Mouse (Mus musculus) granulocyte monocyte progenitor cell, adult 5-6 weeks (primary cell): ENCODE measurements at regions not wholly inside any gene's neighbourhood (a gene's known extent, or its start where the extent isn't known, plus 50 kb on each side); places are given as distances from the start of the nearest gene placed in this dataset.

ENCODE experiments used
- ATAC-seq: replicated peaks from 2 replicates; pipeline ENCODE4 v1.8.0; 2016; ENCODE audit warnings: mild to moderate bottlenecking, moderate TSS enrichment, inconsistent platforms; ENCODE audit not compliant: poor library complexity, severe bottlenecking

DNA sequence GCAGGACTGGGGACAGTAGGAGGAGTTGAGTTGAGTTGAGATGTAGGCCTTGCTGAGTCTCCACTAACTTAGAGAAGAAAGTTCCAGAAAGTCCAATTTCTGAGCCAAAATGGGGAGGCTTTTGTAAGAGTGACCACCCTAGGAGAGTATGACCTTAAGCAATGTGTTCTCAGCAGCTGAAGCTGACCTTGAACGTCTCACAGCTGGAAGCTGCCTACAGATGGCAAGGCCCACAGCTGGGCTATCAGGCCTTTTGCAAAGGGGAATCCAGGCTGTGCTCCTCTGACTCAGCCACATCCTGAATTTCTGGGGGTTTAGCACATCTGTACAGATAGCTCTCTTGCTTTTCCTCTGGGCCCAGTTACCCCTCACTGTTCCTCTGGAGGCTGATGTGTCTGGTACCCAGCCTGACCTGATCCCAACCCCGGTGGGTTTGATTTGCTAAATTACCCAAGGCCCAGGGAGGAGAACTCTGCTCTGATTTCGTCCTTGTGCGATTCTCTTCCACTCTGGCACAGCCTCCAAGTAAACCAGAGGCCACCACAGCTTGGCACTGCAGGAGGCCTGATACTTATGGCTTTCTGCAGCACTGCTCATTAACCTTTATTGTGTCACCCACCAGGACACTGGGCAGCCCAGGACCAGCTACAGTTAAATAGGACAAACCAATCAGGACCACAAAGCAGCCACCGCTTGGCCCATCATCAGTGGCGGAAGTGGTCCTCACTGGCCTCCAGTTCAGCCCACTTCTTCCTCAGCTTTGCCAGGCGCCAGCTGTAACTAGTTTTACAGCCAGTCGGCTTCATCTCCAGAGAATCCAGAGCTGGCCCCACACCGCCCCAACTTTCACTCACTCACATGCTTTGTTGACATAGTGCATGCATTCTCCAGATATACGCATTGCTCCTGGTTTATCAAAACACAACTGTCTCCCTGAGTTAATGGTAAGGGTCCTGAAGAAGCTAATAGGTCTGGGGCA, 276.1 kb downstream of the Bcor start:
- ATAC-seq = no peak

DNA sequence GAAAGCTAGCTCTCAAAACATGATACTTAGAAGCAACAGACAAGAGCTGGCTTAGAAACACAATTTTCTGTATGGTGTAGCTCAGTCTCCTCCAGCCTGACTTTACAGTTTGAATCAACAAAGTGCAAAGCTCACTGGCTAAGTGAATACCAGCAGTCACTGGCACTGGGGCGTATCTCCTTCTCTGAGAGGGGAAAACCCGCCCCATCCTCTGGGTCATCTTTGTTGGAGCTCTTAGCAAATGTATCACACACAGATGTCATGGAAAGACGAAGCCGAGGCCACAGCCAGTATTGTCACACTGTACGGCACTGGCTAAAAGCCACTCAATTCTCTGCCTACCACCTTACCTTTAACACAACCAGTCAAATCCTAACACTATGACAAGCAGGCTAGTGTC, 267.8 kb downstream of the Bcor start:
- ATAC-seq = no peak

DNA sequence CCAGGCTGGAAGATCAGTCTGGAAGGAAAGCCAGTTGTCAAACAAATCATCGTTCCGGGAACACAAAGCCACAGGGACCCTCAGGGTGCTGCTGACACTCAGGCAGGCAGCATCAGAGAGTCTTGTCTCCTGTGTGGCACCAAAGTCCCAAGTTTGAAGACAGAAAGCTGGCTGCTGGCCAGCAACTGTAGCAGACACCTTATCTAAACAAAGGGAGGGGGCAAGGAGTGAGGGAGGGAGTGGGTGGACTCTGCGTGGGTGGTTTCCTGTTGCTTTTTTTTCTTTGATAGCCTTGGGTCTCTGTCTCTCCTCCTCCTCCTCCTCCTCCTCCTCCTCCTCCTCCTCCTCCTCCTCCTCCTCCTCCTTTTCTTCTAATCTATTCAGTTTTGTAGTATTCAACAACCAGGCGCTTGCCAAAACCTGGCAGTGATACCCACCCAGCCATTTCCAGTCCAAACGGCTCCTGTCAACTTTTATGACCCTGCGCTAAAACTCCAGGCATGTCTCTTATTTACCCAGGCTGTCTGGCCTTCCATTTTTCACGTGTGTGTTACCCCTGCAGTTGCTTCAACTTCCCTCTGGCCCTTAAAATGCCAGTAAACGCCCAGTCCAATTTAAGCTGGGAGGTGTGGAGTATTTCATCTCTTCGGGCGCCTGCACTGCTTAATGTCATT, 266.4 kb downstream of the Bcor start:
- ATAC-seq = no peak

DNA sequence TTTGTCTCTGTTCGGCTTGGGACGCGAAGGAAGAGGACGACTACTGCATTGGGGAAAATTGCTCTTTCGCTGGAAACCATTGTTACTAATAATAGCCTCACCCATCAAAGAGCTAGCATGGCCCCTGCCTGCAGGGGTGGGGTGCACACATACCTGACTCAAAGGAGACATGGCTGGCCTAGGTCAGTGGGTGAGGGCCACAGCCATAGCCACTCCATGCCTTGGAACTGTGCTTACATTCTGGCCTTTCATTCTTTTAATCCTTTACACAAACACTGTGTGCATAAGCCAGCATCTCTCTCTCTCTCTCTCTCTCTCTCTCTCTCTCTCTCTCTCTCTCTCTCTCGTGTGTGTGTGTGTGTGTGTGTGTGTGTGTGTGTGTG, 265.9 kb downstream of the Bcor start:
- ATAC-seq = no peak

DNA sequence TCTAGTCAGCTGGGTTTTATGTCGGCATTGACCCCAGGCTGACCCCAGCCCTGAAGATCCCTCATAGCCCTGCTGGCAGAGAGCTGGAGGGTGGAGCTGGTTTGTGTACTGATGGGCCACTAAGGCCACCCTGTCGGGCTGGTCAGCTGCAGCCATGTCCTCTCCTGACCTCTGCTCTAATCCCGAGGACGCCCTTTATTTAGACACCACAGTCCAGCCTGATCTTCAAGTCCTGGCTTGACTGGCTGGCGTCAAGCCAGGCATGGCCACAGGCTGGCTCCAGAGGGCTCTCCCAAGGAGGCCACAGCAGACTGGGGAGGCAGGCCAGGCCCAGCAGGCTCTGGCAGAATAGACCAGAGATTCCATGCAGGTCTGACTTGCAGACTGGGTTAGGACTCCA, 264.8 kb downstream of the Bcor start:
- ATAC-seq = no peak

DNA sequence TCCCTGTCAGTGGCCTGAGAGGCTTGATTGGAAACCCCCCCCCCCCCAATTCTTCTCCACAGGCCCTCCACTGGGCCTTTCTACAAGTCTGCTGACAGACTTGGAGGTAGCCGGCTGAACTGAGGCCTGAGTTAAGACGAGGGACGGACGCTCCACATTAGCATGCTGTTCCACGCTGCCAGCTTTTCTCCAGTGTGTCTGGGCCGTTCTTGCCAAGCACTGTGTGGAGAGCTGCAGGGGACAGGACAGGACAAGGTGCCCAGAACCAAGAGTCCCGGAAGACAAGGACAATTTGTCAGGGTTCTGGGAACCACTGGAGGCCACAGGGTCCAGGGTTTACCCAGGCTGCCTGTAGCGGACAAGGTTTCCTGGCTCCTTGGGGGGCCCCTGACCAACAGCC, 261.9 kb downstream of the Bcor start:
- ATAC-seq = no peak

DNA sequence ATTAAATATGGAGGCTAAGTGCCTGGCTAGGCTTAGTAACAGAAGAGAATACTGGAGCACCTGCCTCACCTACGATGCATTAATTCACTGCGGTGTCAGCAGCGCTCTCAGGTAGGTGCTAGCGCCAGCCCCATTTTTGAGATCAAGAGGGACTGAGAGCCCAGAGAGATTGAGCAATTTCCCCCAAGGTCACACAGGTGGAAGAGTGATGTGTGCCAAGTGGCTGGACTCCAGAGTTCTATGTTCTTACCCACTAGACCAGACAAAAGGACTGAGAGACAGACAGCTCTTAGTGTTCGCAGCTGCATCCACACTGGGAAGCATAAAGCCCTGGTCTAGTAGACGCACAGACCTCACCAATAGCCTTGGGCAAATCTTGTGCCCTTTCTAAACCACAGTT, 261.1 kb downstream of the Bcor start:
- ATAC-seq = no peak

DNA sequence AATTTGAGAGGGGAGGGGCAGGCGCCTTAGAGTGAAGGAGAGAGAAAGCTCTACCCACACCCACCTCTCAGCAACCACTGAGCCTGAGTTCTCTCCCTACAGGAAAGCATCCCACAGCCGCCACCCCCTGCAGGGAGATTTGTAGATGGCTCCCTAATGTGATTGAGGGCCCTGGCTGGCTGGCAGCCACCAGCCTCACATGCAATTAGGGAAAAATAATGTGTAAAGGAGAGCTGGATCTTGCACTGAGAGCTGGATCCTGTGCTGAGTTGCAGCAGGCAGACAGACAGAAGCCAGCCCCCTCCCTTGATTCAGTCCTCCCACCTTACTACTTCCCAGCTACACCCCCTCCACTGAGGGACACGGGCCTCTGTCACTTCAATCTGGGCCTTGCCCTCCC, 260.2 kb downstream of the Bcor start:
- no peak for ATAC-seq

DNA sequence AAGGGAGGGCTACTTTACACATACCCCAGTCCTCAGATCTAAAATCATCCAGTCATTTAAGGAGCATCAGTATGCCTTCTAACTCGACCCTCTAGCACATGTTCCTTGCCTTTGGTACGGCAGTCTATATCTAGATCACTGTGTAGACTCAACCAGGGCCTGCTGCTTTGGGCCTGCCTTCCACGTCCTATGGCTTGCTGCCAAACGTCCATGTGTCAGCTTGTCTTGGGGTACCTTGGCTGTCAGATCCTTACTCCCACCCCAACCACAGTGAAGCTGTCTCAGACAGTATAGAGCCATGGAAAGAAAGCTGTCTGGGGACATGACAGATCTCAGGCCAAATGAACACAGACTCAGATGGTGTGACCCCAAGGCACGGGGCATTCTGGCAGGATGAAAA, 258.4 kb downstream of the Bcor start:
- no peak for ATAC-seq

DNA sequence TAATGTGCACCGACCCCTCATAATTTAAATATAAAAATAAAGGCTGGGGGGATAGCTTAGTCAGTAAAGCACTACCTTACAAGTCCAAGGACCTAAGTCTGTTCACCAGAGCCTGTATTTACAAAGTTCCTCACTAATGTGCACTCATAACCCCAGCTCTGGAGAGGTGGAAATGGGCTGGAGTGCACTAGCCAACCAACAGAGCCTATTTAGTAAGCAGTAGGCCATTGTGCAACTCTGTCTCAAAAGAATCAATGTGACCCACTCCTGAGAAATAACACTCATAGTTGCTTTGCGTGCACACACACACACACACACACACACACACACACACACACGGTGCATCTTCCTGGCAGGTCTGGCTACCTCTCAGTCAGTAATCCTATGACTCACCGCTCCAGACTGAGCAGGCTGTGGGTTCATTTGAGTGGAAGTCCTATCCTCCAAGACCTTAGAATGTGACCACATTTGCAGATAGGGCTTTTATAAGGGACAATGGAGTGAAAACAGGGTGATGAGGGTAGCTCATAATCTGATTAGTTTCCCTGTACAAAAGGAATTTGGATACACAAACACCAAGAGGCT, 256.9 kb downstream of the Bcor start:
- no peak for ATAC-seq

DNA sequence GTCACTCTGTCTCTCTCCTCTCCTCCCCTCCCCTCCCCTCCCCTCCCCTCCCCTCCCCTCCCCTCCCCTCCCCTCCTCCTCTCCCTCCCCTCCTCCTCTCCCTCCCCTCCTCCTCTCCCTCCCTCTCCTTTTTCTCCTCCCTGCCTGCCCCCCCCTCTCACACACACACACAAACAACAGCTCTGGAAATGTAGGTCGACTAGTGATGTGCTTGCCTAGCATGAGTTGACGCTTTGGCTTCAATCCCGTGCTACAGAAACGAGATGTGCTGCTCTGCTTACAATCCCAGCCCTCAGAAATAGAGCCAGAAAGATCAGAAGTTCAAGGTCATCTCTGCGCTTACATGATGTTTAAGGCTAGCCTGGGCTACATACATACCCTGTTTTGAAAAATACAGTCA, 254.9 kb downstream of the Bcor start:
- ATAC-seq = no peak

DNA sequence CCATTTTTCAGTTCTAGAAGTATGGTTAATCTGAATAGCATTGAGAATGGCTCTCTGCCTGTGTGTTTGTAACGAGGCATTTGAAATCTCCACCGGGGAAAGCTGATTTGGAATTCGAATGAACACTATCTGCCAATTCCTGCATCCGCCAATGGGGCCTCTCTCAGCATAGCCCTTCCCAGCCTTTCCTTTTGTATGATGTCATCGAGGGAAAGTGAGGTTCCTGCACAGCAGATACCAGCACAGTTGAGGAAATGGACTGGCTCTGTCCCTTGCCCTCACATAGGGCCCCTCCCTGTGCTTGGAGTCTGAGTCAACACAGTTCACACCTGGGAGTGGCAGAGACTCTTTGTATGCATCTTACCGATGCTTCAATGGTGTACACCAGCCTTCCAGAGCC, 253.0 kb downstream of the Bcor start:
- ATAC-seq = no peak

DNA sequence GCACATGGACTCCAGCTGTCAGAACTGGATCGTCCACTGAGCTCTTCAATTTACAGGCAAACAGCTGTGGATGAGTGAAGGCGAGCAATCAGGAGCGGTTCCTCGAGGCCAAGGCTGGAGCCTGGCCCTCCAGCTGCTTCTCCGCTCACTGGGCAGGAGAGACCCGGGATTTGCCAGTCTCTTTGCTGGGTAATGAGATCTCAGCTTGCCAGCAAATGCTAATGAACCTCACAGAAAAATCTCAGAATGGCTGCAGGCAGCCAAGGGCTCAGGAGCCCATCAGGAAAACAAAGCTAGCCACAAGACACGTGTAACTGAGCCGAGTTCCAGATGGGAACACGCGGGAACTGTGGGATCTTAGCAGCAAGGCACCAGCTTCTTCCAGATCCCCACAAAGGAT, 244.2 kb downstream of the Bcor start:
- no peak for ATAC-seq

DNA sequence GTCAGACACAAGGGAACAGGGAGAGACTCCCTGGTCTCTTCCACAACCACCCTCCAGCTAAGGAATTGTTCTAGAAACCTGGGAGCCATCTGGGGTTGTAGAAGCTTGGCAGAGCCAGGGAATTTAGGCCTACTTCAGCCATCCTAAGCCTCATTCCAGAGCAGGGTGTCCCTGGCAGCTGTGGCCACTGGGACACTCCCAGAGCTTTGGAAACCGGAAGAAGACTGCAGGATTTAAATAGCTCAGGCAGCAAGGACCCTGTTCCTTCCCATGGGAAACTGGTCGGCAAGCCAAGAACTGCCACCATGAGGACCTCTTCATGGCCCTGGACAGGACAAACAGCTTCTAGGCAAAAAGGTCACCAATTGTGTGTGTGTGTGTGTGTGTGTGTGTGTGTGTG, 239.9 kb downstream of the Bcor start:
- ATAC-seq = no peak

DNA sequence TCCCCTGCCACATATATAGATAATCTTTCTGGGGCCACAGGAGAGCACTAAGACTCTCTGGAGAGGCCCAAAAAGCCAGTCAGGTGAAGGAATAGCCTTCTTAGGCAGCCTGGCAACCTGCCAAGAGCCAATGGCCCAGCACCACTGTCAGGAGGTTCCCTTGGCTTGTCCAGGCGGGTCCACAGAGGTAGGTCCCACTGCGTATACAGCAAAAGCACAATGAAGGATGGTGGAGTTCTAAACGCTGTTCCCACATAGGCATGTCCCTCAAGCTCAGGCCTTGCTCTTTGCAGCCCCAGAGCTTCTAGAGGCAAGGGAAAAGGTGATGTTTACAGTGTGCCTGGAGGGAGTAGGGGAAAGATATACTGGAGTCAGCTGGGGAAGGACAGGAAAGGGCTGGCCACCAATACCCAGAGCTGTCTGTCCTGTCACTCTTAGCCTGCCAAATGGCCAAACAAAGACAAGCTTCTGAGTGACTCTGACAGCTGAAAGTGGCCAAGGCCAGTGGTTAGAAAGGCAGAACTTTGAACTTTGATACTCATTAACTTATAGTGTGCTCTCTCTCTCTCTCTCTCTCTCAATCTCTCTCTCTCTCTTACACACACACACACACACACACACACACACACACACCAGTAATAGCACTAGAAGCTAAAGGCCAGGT, 235.4 kb downstream of the Bcor start:
- ATAC-seq = no peak

DNA sequence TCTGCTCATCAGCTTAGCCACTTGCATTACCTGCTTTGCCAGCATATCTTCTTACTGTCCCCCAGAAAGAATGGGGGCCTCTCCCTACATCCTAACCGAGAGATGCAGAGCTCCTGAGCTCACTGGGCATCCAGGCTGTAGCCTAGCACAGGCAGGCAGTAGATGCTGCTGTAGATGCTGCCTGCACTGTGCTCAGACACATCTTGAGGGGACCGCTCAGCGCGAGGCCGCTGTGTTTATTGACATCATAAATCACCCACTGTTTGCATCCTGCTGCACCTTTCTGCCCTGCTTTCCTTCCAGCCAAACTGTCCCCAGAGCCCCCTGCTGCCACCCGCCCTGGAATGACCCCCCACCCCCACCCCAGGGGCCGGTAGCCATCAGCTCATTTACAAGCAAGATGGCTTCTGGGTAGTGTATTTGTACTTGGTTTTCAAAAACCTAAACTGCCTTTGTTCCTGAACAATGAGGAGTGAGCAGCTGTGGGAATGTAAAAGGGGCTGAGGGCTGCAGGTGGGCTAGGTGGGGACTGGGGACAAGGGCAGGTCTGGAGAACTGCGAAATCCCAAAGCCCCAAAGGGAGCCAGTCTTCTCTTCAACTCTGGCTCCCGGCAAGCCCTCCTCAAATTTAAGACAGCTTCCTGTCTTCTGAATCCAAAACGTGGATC, 233.2 kb downstream of the Bcor start:
- no peak for ATAC-seq

DNA sequence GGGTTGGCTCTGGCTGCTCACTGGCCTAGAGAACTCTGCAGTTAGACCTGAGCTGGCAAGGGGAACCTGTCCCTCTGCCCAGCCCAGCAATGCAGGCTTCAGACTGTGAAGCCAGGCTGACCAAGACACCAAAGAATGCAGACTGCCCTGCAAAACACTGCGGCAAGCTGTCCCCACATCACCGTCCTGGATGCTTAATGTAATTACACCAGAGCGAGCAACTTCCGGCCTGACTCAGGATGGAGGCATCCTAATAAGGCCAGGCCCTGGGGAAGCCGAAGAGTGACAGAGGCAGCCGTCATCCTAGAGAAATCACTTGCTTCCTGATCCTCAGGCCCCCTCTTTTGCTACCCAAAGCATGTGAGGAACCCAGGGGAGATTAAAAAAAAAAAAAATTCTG, 230.7 kb downstream of the Bcor start:
- ATAC-seq = no peak

DNA sequence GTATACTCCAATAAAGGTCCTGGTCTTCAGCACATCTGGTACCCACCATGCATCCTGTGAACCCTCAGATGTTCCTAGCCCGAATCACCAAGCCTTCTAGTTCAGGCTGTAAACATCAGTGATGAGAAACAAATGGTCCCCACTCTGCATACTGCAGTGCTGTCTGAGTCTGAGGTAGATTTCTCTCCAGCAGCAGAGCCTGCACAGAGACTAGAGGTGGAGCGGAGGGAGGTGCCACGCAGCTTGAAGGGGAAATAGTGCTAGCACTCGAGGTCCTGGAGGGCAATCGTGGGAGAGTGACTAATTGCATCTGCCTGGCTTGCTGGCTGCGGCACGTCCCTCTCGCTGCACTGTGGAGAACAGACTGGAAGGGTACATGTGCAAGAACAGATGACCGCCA, 228.7 kb downstream of the Bcor start:
- ATAC-seq = no peak

DNA sequence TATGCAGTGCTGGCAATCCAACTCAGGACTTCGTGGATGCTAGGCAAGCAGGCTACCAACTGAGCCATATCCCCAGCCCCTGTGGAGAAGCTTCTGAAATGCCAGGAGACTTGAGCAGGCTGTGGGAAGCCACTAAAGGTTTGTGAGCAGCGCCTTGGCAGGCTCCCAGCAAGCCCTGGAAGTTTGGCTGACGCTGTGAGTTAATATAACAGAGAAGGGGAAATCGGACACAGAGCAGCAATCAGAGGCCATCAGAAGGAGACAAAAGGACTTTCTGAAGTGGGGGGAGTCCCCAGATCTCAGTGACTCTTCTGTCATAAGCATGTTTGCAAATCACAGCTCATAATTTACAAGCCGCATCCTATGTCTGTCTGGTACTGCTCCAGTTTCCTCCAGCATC, 224.8 kb downstream of the Bcor start:
- no peak for ATAC-seq

DNA sequence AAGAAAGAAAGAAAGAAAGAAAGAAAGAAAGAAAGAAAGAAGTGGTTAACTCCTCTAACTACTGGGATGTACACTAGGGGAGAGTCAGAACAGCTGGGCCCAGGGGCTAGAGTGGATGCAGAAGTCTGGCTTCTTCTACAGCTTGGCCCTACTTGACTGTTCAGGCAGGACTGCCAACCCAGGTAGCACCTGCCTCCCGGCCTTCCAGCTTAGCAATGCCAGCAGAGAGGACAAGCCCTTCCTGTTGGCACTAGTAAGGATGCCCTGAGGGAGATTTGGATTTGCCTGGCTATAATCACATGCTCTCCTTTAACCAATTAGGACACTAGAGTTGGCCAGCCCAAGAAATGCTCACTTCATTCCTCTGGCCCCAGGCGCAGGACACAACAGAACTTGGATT, 219.9 kb downstream of the Bcor start:
- no peak for ATAC-seq

DNA sequence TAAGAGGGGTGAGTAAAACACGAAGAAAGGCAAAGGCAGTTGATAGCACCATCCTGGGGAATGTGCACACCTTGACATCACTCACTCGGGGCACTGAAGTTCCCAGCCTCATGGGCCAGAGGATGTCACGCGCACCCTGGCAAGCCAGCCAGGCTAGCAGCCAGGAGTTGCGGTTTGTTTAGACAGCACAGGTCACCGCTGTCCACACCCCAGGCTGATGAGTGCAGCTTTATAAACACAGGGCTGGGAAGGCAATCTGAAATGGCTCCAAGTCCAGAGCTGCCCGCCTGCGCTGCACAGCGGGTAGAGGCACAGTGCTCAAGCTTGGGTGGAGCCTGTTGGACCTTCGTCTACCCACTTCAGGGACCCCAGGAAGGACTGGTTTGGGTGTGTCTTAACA, 216.8 kb downstream of the Bcor start:
- no peak for ATAC-seq
